Mouse (Mus musculus): ENCODE data around the gene Ugt1a2.

- no peak for TF ChIP-seq CTCF (IDR thresholded peaks at IDR 0.05; ENCODE audit: low read depth)
- no peak for TF ChIP-seq EP300 (IDR thresholded peaks at IDR 0.05; ENCODE audit: low read depth)
These were observed 34.7 kb upstream of the Ugt1a2 start, which contains the start of gene Ugt1a5 for GRCm38 (mm10) chr1:88165711-88166110.

All from liver, postnatal 0 days (tissue).